Mouse (Mus musculus) forebrain, embryonic 16.5 days (tissue): ENCODE results near the gene Cenpf. TPM values are rescaled to one million over a fixed set of nuclear protein-coding genes. Genes with fewer than 3 reads are reported as not detected.

ENCODE experiments used
- ATAC-seq: fragments of 200-750 bp; cut with Nextera tagmentation; 2 replicates; pipeline ENCODE4 v1.8.0; 2017; ENCODE audit warnings: mild to moderate bottlenecking, moderate library complexity
- H3K27ac ChIP-seq: fragments of 300-500 bp; sonication (generic); 2 replicates; pipeline ENCODE4 v1.5.1; 2014; ENCODE audit warnings: low read length, control low read depth
- H3K27me3 ChIP-seq: fragments of 300-500 bp; sonication (generic); replicated peaks from 2 replicates; pipeline ENCODE4 v1.6.1; 2014; ENCODE audit warnings: low read length; ENCODE audit not compliant: control insufficient read depth, insufficient read depth
- H3K36me3 ChIP-seq: fragments of 300-500 bp; sonication (generic); 2 replicates; pipeline ENCODE4 v1.6.1; 2014; ENCODE audit not compliant: control insufficient read depth, insufficient read depth
- H3K4me1 ChIP-seq: fragments of 300-500 bp; sonication (generic); replicated peaks from 2 replicates; pipeline ENCODE4 v1.6.1; 2014; ENCODE audit warnings: low read length; ENCODE audit not compliant: control insufficient read depth, insufficient read depth
- H3K4me2 ChIP-seq: fragments of 300-500 bp; sonication (generic); 2 replicates; pipeline ENCODE4 v1.6.1; 2014; ENCODE audit warnings: mild to moderate bottlenecking, low read length, control low read depth
- H3K4me3 ChIP-seq: fragments of 300-500 bp; sonication (generic); replicated peaks from 2 replicates; pipeline ENCODE4 v1.5.1; 2014; ENCODE audit warnings: mild to moderate bottlenecking, low read length, control low read depth
- H3K9ac ChIP-seq: fragments of 300-500 bp; sonication (generic); replicated peaks from 2 replicates; pipeline ENCODE4 v1.6.1; 2014; ENCODE audit warnings: low read depth, low read length, control low read depth
- H3K9me3 ChIP-seq: fragments of 300-500 bp; sonication (generic); 2 replicates; pipeline ENCODE4 v1.6.1; 2016; ENCODE audit warnings: low read length; ENCODE audit not compliant: control insufficient read depth
- WGBS: fragments of 180-500 bp; shearing (Covaris S2); extraction: QIAGEN DNeasy Blood & Tissue Kit; methylation state at CpG from one replicate; pipeline ENCODE4 v1.1.7; 2014; 5-methylcytosine and 5-hydroxymethylcytosine counted together
- polyA plus RNA-seq: library from polyadenylated mRNA; unstranded; fragments of >200 nt; fragmentation: Nextera tagmentation; extraction: Ambion mirVana; gene quantifications from 2 replicates; pipeline ENCODE4 v1.2.1, GENCODE M21; 2015

Gene Cenpf
- polyA plus RNA-seq, 1 experiment from 2014 or later: 37.9 TPM

DNA sequence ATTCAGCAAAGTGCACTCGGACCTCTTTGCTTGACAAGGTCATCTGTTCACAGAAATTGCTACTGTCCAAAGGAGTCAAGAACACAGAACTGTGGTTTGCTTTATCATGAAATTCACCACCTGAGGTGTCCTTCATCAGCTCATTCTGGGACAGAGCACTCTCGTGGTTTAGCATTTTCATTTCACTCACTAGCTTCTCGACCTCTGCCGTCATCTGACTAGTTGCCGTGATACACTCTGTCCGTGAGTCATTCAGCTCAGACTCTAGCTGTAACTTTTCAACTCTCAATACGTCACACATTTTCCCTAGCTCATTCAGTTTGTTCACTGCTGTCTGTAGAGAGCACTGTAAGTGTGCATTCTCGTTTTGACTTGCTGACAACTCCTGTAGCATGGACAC, 30.5 kb downstream of the Cenpf start:
- WGBS: 93% methylated on average over 8 of the region's 8 CpGs
- Histone ChIP-seq H3K4me3 (no peak overlapping the region), H3K4me2 (no peak overlapping the region), H3K27me3 (no peaks in the 10 kb centered on the region), H3K4me1 (no peaks in the 10 kb centered on the region), H3K27ac (no peak overlapping the region), H3K36me3 (no peaks in the 10 kb centered on the region; the same call in 1 of the 2 replicates), H3K9ac (no peak overlapping the region), H3K9me3 (no peaks in the 10 kb centered on the region)
- ATAC-seq: no peak

DNA sequence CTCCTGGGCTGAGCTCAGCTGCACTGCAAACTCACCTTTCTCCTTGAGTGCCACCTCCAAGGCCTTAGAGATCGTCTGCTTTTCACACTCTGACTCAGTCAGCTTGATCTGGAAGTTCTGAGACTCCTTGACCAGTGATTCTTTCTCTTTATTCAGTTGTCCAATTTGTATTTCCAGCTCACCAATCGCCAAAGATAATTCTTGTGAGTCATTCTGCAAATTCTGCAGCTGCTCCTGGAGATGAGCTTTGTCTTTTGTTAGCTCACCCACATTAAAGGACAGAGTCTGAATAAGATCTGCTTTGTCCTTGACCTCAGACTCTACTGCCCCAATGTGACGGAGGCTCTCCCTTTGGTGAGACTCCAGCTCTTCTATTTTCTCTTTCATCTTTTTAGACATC, 34.1 kb downstream of the Cenpf start:
- Histone ChIP-seq H3K27me3 (no peaks in the 10 kb centered on the region), H3K27ac (no peak overlapping the region), H3K9ac (no peak overlapping the region), H3K36me3 (no peaks in the 10 kb centered on the region), H3K4me3 (no peak overlapping the region), H3K4me2 (no peak overlapping the region), H3K4me1 (no peaks in the 10 kb centered on the region), H3K9me3 (no peaks in the 10 kb centered on the region)
- no peak for ATAC-seq
- 85% methylated on average over 3 of the region's 3 CpGs for WGBS

DNA sequence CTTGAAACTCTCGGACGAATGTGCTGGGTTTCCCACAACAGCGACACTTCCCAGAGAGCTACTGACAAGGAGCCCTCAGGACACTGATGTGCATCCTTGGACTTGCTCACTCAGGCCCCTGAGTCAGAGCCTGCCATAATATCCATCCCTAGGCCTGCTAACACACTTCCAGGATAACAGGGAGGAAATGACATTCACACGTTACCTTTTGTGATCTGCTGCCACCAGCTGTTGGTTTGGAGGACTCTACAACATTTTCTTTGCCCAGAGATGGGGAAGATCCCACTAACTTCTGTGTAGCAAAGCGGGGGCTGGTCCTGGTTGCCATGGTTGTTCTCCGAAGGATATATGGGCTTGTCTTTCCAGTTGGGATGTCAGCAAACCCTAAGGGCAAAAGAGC, 41.3 kb downstream of the Cenpf start:
- ATAC-seq: no peak
- H3K27me3 ChIP-seq: no peaks in the 10 kb centered on the region
- H3K27ac ChIP-seq: no peak overlapping the region
- no peak overlapping the region for H3K4me3 ChIP-seq
- H3K36me3 ChIP-seq: no peaks in the 10 kb centered on the region
- H3K4me1 ChIP-seq: peaks cover 9% of the 10 kb centered on the region
- WGBS: 84% methylated on average over 6 of the region's 6 CpGs
- no peaks in the 10 kb centered on the region for H3K9me3 ChIP-seq
- H3K4me2 ChIP-seq: no peak overlapping the region
- no peak overlapping the region for H3K9ac ChIP-seq

DNA sequence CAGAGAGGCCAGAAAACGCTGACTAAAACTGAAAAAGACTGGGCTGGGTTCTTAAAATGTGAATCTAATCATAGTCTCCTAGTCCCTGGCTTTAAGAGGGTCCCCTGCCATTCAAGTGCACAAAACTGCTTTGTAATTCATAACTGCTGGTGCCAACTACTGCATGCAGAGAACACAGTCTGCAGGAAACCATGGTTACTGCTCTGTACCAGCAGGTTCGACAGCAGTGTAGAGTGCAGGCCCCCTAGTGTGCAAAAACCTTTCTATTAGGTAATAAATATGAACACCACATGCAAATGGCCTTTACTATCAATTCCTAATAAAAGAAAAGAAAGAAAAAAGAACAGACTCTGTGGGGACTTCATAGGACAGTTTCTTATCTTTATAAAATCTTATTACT, 42.5 kb downstream of the Cenpf start:
- no peaks in the 10 kb centered on the region for H3K27me3 ChIP-seq
- no peaks in the 10 kb centered on the region for H3K36me3 ChIP-seq
- WGBS: 17% methylated on average over 2 of the region's 2 CpGs

DNA sequence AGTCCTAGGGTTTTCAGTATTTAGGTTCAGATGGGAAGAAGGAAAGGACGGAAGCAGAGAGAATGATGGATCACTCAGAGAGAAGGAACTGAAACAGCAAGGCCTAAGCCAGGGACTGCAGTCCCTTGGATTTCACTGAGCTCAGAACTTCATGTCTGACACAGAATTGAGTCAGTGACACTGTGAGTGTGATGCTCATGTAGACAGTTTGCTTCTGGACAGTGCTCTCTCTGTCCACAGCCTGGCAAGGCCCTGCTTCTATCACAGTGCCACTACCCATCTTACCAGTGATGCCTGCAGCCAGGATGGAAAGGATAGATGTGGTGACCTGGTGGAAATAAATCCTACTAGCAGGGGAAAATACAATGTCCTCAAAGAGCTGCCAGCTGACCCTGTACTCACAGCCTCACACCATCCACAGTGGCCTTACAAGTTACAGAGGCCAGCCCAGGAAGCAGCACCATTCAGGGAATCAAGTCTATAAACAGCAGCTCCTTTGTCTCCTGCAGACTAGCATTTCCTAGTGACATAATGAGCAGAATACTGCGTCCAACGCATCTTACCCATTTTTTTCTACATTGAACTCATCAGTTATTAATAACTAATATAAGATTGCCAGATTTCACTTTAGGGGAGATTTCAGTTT, 43.1 kb downstream of the Cenpf start:
- H3K9ac ChIP-seq: peak overlapping the region; percentile 27
- peaks cover 9% of the 10 kb centered on the region for H3K4me1 ChIP-seq
- no peak overlapping the region for H3K4me3 ChIP-seq
- WGBS: 40% methylated on average over 3 of the region's 3 CpGs
- no peaks in the 10 kb centered on the region for H3K27me3 ChIP-seq
- peak; percentile 89 for ATAC-seq
- peak overlapping the region; percentile 66 for H3K27ac ChIP-seq
- no peaks in the 10 kb centered on the region for H3K9me3 ChIP-seq
- no peaks in the 10 kb centered on the region for H3K36me3 ChIP-seq
- no peak overlapping the region for H3K4me2 ChIP-seq

More for the DNA sequence above, 42.5 kb downstream of the Cenpf start:
- H3K4me2 ChIP-seq: no peak overlapping the region; the same call in 1 of the 2 replicates
- no peak overlapping the region for H3K4me3 ChIP-seq
- peak overlapping the region; percentile 66 for H3K27ac ChIP-seq
- no peaks in the 10 kb centered on the region for H3K9me3 ChIP-seq
- H3K4me1 ChIP-seq: peaks cover 9% of the 10 kb centered on the region
- ATAC-seq: peak; percentile 98
- no peak overlapping the region for H3K9ac ChIP-seq

DNA sequence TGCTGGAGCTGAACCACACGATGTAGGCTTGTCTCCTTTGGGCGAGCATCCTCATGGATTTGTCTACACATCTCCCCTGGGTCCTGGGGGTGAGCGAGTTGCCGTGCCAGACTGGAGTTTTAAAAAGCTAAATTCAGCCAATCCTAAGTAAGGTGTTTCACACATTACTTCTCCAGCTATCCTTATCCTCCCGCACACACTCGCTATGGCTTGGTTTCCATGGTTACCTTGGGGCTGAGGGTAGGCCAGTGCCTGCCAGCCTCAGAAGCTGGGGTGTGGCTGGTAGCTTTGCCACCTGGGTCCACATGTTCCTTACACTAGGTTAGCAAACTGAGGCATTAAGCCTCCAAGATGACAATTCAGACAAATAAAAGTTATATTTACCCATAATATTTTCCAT, 48.3 kb downstream of the Cenpf start:
- ATAC-seq: no peak
- no peak overlapping the region for H3K4me2 ChIP-seq

DNA sequence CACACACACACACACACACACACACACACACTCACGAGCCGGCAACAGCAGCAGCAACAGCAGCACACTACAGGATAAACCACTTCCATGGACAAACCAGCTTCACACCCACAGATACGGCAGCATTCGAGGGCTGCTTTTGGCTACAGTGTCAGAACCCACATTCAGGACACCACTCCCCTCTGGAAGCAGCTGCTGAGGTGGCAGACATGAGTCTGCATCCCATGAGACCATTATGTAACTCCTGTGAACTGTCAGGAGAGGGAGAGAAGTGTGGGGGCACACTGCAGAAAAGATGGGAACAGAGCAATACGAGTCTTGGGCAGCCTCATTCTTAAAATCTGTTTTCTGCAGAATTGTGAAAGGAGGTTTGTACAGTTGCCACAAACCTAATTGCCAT, 54.1 kb downstream of the Cenpf start:
- Histone ChIP-seq H3K4me2 (no peak overlapping the region), H3K27me3 (no peaks in the 10 kb centered on the region), H3K27ac (no peak overlapping the region), H3K9ac (no peak overlapping the region), H3K9me3 (no peaks in the 10 kb centered on the region), H3K36me3 (no peaks in the 10 kb centered on the region), H3K4me1 (peaks cover 4% of the 10 kb centered on the region), H3K4me3 (no peak overlapping the region)
- ATAC-seq: no peak
- 85% methylated on average over 5 of the region's 5 CpGs for WGBS

More for the DNA sequence above, 48.3 kb downstream of the Cenpf start:
- Histone ChIP-seq H3K4me3 (no peak overlapping the region), H3K36me3 (no peaks in the 10 kb centered on the region), H3K27me3 (no peaks in the 10 kb centered on the region), H3K9ac (no peak overlapping the region), H3K27ac (no peak overlapping the region), H3K9me3 (no peaks in the 10 kb centered on the region), H3K4me1 (peaks cover under 1% of the 10 kb centered on the region; the same call in 1 of the 2 replicates)
- WGBS: 74% methylated on average over 6 of the region's 6 CpGs

DNA sequence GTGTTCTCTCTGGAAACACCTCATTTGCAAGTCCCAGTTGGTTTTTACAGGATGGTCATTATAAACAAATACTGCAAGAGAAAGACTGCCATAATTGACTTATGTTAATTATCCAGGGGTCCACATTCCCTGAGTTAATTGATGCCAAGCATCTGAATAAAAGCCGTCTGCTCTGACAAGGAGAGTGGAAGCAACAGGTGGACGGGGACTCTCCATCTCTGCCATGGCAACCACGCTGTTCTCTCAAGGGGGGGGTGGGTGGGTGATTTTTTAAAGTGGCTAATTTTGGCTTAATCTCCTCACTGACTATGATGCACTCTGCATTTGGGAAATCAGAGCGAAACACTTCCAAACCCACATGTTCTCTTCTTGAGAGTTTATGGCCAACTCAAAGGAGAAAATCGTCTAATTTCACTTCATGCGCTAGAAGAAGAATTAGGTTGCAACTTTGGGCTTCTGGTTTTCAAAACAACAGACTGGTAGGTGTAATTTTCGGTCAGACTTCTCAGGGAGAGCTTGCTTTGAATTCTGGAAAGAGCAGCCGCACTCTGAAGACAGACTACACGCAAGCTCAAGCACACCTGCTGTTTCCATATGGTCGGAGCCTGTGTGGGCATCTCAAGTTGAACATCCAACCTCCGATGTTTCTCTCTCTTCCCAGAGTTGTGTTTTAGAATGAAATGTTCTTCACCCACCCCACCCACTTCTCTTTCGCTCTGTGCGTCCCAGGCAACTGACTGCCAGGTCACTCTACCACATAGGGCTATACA, 55.8 kb downstream of the Cenpf start:
- 58% methylated on average over 13 of the region's 13 CpGs for WGBS
- no peak overlapping the region for H3K4me3 ChIP-seq
- no peaks in the 10 kb centered on the region for H3K27me3 ChIP-seq
- H3K27ac ChIP-seq: no peak overlapping the region
- H3K9me3 ChIP-seq: no peaks in the 10 kb centered on the region
- no peak for ATAC-seq
- H3K9ac ChIP-seq: no peak overlapping the region
- peaks cover 4% of the 10 kb centered on the region for H3K4me1 ChIP-seq
- H3K36me3 ChIP-seq: no peaks in the 10 kb centered on the region
- H3K4me2 ChIP-seq: no peak overlapping the region

DNA sequence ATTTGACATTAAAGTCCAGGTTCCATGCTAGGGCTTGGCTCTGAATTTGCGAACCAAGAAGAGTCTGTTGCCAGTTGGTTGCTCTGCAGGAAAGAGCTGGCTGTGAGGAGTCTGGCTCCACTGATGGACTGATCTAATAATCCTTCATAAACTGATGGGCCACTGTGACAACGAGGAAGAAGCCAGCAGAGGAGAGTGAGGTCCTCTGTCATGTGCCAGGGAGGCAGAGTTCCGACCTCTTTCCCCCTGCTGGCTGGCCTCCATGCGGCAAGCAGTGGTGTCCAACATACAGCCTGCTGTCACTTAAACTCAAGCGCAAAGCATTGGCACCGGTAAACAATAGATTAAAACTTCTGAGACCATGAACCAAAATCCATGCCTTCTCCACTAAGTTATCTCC, 57.9 kb downstream of the Cenpf start:
- 80% methylated on average over 6 of the region's 6 CpGs for WGBS
- Histone ChIP-seq H3K9ac (no peak overlapping the region), H3K4me1 (peaks cover 4% of the 10 kb centered on the region), H3K27me3 (no peaks in the 10 kb centered on the region), H3K4me3 (no peak overlapping the region), H3K9me3 (no peaks in the 10 kb centered on the region), H3K27ac (no peak overlapping the region), H3K4me2 (no peak overlapping the region), H3K36me3 (no peaks in the 10 kb centered on the region)
- no peak for ATAC-seq
